Mouse (Mus musculus) left cerebral cortex, adult 2 months (tissue): ENCODE measurements around the gene Pou5f1. TPM values are rescaled to one million over a fixed set of nuclear protein-coding genes. Genes with fewer than 3 reads are reported as not detected.

Experiments used
- DNase-seq, 2 experiments: peaks; one replicate each; pipeline ENCODE4 v3.0.0; 2021 to 2022; ENCODE audit warnings: low spot score in 2 of 2, mixed read lengths in 1 of 2; ENCODE audit errors: extremely low spot score in 1 of 2
- H3K27ac ChIP-seq: fragments of 200-600 bp; 2 replicates; pipeline ENCODE4 v1.8.1; 2022
- H3K4me3 ChIP-seq: fragments of 200-600 bp; 2 replicates; pipeline ENCODE4 v1.8.1; 2022
- CTCF ChIP-seq: fragments of 200-600 bp; IDR thresholded peaks from 2 replicates; pipeline ENCODE4 v1.8.1; 2022; ENCODE audit warnings: antibody characterized with exemption, mild to moderate bottlenecking, moderate library complexity
- intact Hi-C: fragments of 180-260 bp; cut with DNase I; formaldehyde crosslinking; loops from one replicate; pipeline ENCODE4 v1.15.1; 2025
- total RNA-seq, 2 experiments: library from RNA; stranded (reverse); gene quantifications; 2 replicates each; pipeline ENCODE4 v1.2.3; 2021

Gene Pou5f1
- total RNA-seq, 2 experiments from 2014 or later: 0.25 TPM; not detected in 1

DNA sequence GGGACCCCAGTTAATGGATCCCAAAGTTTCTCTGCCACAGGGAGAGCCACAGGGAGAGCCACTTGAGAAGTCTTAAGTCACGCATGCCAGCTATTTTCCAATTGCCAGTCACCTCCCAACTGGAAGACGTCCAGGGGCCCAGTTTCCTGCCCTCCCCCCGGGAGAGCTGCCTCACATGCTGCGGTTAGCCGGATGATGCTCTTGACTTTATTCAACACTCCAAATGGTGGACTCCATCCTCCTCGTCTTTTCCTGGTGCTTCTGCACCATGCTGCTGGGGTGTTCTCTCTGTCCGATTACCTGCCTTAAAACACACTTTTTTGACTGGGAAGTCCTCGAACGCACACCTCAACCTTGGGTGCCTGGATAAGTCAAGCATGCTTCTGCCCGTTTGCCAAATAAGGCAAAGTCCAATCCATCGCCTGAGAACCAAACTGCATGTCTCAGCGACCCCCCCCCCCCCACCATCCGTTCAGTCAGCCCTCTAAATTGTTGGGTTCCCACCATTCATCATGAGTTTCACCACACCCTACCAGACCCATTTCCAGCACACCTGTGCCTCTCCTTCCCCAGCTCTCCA, 50.5 kb downstream of the Pou5f1 start:
- DNase-seq: no peak
- intact Hi-C loops: no loop called here
- TF ChIP-seq CTCF: no peak
- no peak overlapping the region for H3K27ac ChIP-seq
- H3K4me3 ChIP-seq: no peak overlapping the region

DNA sequence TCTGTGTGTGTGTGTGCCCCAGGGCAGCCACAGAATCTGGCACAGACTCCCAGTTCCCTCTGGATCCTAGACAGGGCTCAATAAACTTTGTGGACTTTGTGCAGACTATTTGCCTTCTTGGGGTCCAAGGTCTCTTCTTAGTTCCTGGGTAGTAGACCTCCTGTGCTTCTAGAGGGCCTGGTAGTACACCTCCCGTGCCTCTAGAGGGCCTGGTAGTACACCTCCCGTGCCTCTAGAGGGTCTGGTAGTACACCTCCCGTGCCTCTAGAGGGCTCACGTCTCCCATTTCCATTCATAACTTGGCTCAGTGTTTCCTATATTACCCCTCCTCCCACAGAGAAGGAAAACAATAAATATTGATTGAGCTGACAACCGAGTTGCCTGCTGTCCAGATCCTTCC, 51.0 kb downstream of the Pou5f1 start:
- TF ChIP-seq CTCF: peak; percentile 73
- DNase-seq: no peak
- H3K27ac ChIP-seq: no peak overlapping the region
- no peak overlapping the region for H3K4me3 ChIP-seq
- intact Hi-C loops: no loop called here

DNA sequence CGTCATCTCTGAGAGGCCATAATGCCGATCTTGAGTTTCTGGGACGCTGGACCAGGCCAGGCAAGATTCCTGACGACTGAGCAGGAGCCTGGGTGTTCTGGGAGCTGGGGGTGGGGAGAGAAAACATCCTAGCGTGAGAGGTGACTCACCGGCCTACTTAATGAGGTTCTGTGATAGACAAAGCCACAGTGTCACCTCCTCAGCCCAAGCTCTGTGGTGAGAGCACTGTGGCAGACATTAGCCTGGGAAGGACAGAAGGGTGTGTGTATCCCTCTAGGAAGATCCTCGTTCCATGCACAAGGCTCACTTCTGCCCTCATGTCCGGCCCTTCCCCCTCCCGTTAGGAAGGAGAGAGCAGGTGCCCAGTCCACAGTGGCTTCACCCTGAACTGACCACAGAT, 51.5 kb downstream of the Pou5f1 start:
- intact Hi-C loops: no loop called here
- H3K27ac ChIP-seq: no peak overlapping the region
- DNase-seq: no peak
- no peak overlapping the region for H3K4me3 ChIP-seq
- no peak for TF ChIP-seq CTCF

DNA sequence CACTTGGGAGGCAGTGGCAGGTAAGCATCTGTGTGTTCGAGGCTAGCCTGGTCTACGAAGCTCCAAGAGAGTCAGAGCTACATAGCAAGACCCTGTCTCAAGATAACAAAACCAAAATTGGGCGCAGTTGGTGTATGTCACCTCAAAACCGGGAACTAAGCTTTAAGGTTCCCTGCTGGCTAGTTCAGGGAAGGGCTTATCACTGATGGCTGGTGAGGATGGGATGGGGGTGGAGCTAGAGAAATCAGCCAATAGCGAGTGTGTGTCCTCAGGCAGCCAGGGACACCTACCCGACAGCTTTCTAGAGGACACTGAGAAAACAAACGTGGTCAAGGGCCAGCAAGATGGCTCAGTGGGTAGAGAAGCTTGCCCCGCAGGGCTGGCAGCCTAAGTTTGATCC, 52.4 kb downstream of the Pou5f1 start:
- Histone ChIP-seq H3K4me3 (no peak overlapping the region), H3K27ac (no peak overlapping the region)
- intact Hi-C loops: no loop called here
- TF ChIP-seq CTCF: no peak
- no peak for DNase-seq

Other genes starting within 250 kb of the Pou5f1 start
- 10 to 100 TPM; 20.3 to 25.3 TPM for gene H2-D1, start 243.3 kb upstream of the Pou5f1 start, total RNA-seq
- gene H2-Q1, start 185.6 kb upstream of the Pou5f1 start, total RNA-seq: under 1 TPM in 1 of 2 experiments, not detected in 1; 0.79 TPM
- gene H2-Q2, start 163.8 kb upstream of the Pou5f1 start, total RNA-seq: 1 to 10 TPM in 1 of 2 experiments, under 1 TPM in 1; 0.54 to 1.1 TPM
- 1 to 10 TPM; 2.2 to 3.1 TPM for gene H2-Q4, start 126.4 kb upstream of the Pou5f1 start, total RNA-seq
- gene H2-Q6, start 81.2 kb upstream of the Pou5f1 start, total RNA-seq: under 1 TPM in 1 of 2 experiments, not detected in 1; 0.59 TPM
- under 1 TPM; 0.47 to 0.57 TPM for gene H2-Q7, start 66.9 kb upstream of the Pou5f1 start, total RNA-seq
- gene H2-Q10, start 35.9 kb upstream of the Pou5f1 start, total RNA-seq: under 1 TPM; 0.43 to 0.75 TPM
- 10 to 100 TPM; 10.7 to 11.4 TPM for gene Tcf19, start 10.8 kb downstream of the Pou5f1 start, total RNA-seq
- gene Cchcr1, start 11.1 kb downstream of the Pou5f1 start, total RNA-seq: 10 to 100 TPM; 14.5 to 17.1 TPM
- gene Psors1c2, start 27.2 kb downstream of the Pou5f1 start, total RNA-seq: 1 to 10 TPM; 1.3 TPM
- 1 to 10 TPM in 1 of 2 experiments, under 1 TPM in 1; 0.87 to 1.5 TPM for gene Cdsn, start 46.1 kb downstream of the Pou5f1 start, total RNA-seq
- gene 2300002M23Rik, start 61.4 kb downstream of the Pou5f1 start, total RNA-seq: not detected
- gene Sfta2, start 95.5 kb downstream of the Pou5f1 start, total RNA-seq: not detected
- not detected for gene Gm9573, start 120.6 kb downstream of the Pou5f1 start, total RNA-seq
- gene Mucl3, start 137.7 kb downstream of the Pou5f1 start, total RNA-seq: not detected
- gene Vars2, start 161.6 kb downstream of the Pou5f1 start, total RNA-seq: 10 to 100 TPM; 33.2 to 42.6 TPM
- gene Gtf2h4, start 167.7 kb downstream of the Pou5f1 start, total RNA-seq: 10 to 100 TPM; 34.5 to 35.9 TPM
- gene Ddr1, start 198.6 kb downstream of the Pou5f1 start, total RNA-seq: 10 to 100 TPM; 47.2 to 47.8 TPM